Mouse (Mus musculus) ovary, adult 18-20 months (tissue): ENCODE measurements at regions not wholly inside any gene's neighbourhood (a gene's known extent, or its start where the extent isn't known, plus 50 kb on each side); places are given as distances from the start of the nearest gene placed in this dataset.
"Not testable (repeated sequence)": the region's sequence is repeated elsewhere in the genome, so short reads cannot be mapped to it uniquely, and the experiment has no call there.

Experiments used
- DNase-seq: peaks from one replicate; pipeline ENCODE4 v3.0.0; 2022; ENCODE audit warnings: low spot score, mixed read lengths

DNA sequence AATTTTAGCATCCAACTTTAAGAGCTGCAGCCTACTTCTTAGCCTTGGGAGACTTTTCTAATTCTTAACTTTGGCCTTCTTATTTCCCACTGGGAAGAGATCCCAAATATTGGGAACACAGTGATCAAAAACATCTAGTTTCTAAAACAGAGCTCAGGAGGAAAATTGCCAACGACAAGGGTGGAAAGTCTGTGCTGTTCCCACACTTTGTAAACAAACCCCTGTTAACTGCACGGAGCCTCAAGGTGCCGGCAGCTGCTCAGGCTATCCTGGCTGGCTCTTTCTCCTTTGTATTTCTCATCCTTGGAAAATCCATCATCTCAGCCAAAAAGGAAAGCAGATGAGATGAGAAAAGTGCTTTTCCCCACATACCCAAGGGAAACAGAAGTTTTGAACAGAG lies 84.9 kb downstream of the Impad1 start:
- peak; percentile 64 for DNase-seq

DNA sequence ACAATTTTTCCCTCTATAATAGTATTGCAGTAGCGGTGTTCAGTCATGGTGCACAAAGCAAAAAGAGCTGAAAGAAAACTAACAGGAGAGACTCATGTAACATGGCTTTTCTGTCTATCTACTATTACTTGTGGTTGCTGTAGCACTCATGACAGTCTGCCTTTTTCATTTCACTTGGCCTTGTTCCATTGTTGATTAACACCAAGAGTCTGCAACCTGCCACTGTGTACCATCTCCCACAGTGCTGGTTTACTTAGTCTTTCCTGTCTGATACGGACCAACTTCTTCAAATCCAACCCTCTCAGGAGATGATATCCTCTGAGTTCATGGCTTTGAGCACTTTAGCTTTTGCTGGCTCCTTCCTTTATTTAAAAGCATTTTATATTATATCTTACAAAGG lies 94.1 kb downstream of the Impad1 start:
- no peak for DNase-seq

DNA sequence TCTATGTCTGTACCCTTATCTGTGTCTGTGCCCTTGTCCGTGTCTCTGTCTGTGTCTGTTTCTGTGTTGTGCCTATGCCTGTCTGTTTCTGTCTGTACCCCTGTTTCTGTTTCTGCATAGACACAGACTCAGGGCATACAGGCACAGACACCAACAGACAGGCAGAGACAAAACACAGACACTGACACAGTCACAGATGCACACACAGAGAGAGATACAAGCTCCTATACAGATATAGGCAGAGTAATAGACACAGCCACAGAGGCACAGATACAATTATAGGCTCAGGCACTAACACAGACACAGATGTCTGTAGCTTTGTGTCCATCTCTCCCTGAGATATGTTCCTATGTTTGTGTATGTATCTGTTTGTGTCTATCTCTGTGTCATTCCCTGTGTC lies 97.7 kb downstream of the Impad1 start:
- DNase-seq = no peak

DNA sequence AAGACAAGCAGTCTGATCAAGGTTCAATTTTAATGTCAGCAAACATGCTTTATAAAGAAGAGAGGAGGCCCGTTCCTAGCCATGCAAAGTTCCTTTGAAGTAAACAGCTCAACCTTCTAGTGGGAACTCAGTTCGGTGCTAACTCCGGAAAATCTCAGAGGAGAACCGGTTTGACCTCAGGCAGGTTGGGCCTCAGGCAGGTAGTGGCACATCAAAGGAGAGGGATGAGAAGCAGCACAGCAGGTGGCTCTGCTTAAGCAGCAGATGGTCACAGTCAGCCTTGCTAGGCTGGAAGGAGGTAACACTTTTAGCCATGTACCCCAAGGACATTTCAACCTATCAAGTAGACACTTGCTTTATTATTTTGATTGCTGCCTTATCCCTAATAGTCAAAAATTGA lies 106.2 kb downstream of the Impad1 start:
- DNase-seq = no peak

DNA sequence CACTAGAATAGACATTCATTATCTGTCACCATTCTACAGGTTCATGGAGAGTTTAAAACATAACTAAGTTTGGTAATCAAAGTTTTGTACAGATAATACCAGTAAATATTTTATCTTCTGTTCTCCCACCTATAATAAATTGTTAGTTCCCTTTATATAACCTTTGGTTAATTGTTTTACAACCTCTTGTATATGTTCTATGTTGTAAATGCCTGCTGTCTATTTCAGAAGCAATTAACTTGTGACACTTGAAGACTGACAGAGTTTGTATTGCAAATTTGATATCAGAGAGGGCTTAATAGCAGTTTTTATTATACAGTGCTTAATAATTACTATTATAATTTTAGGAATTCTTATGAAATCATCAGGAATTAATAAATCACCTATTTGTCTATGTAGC lies 118.5 kb downstream of the Impad1 start:
- no peak for DNase-seq

DNA sequence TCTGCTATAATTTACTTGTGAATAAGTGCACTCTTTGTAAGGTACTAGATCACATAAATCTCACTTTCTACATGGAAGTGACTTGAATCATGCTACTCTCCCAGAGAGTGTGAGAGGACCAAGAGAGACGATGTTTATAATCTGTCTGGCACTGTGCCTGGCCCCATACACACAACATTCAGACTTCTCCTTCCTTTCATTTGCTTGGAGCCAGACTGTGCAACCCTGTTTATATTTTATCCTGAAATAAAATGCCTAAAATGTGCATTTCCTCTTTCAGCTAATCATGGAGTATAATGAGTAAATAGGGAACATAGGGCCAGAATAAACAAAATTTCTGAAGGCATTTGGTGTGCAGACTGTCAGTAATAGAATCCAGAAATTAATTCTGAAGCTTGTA lies 142.9 kb downstream of the Impad1 start:
- DNase-seq = no peak

DNA sequence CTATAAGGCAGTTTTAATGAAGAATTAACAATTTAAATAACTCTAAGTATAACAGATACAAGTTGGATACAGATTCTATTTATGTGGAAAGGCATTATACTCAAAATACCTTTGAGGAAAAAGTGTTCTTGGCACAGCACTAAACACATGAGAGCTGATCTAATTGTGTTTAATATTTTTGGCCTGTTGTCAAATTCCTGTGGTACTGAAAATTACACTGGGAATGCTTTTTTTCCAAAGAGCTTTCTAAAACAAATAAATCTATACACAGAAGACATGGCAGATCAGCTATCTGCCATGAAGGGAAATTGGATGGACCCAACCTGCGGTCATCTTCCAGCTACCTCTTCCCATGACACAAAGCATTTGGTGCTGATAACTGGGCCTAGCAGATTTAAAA lies 147.9 kb downstream of the Impad1 start:
- DNase-seq = no peak

DNA sequence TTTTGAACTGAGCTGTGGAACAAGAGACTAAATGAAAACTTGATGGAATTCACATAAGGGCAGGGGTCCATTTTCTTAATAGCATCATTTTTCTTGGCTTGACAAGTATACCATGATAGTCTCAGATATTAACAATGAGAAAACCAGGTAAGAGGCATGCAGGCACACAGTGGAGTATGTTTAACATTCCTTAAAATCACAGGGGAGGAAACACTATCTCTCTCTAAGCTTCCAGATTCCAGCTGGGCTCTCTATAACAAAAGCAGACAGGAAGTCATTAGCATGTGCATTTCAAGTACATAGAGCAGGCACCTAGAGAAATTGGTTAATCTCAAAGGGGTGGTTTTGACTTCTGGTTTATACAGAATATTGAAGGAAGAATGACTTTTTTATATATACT lies 156.9 kb downstream of the Impad1 start:
- DNase-seq = no peak

DNA sequence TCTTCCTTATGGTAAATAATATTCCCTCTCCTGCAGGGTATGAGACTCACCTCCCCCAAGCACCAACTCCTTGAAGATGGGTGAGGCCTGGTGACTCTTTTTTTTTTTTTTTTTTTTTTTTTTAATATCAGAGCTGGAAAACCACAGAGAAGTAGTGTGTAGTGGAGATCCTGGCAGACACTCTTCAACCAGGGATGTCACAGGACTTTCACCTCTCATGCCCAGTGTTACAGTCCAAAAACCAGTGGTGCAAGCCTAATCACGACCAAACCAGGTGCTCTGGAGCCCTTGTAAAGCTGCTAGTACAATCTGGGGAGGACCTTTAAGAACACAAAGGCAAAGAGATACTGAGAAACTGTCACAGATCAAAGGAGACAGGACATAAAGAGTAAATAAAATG lies 157.3 kb downstream of the Impad1 start:
- no peak for DNase-seq

DNA sequence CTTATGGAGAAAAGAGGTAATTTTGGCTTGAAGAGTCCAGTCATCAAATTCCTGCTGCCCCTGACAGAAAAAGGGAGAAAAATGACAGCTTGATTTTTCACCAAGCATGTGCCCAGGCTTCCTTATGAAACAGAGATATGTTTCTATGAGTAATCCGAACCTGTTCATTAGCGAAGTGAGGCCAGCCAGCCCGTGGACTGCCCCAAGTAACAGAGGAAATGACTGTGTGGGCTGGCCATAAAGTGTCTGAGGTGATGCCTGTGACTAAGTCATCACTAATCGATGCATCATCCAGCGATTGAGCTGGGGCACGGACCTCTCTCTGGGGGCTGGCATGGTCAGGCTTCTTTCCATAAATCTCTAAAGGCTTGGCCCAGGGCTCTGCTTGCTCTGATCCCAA lies 157.8 kb downstream of the Impad1 start:
- DNase-seq = no peak

DNA sequence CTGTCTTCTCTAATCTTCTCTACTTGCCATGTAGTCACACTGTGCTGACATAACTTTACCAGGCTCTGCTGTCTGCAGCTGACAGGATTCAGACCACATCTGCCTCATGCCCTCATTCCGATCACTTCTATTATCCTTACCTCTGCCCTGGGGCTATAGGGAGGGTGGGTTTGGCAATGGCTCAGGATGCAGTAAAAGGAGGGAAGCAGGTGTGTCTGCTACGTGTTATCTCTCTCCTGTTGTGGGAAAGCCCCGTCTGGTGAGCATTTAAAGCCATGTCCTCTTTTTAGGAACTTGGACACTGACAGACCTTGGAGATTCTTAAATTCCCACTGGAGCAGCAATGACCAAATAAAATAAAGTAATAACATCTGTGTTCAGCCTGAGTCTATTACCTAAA lies 158.5 kb downstream of the Impad1 start:
- DNase-seq = no peak

DNA sequence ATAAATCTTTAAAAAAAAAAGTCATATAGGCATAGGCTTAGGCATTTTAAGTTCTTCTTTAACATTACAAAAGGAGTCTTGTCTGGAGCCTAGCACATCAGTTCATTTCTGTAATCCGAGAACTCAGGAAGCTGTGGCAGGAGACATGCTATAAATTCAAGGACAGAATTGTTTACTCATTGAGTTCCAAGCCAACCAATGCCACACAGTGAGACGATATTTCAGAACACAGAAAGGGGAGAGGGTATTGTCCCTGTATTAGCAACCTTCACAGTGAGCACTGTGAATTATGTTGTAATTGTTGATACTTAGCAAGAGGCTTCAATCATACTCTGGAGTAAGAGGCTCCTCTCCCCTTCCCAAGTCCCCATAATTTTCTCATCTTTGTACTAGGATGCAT lies 162.4 kb downstream of the Impad1 start:
- no peak for DNase-seq

DNA sequence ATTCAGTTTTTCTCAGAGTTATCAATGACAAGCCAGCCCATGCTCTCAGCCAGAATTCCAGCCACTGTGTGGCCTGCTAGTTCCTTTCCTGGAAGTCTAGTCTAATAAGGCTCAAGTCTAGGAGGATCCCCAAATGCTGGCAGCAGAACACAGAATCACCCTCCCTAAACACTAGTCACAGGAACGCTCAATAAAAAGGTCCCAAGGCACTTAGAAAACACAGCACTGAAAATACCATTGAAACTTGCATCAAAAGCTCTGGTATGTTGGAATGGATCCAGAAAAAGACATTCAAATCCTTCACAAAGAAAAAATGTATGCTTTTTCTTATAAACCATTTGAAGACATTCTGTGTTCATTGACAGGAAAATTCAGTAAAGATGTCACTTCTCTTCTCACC lies 163.9 kb downstream of the Impad1 start:
- DNase-seq = no peak

DNA sequence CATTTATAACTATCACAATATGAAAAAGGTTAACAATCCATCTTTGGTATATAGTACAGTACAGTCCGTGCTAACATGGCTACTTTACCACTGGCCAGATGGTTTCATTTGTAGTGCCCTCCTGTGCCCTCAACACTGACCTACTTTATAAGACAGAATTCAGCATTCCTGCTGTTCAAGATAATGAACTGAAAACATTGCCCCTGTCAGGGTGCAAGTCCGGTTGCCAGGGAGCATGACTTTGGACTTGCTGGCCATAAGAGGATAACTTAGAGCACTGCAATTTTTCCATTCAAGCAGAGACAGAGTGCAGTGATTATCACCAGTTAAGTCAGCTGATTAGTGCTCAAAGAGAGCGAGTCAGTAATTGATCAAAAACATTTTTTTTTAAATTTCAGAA lies 169.3 kb downstream of the Impad1 start:
- no peak for DNase-seq

DNA sequence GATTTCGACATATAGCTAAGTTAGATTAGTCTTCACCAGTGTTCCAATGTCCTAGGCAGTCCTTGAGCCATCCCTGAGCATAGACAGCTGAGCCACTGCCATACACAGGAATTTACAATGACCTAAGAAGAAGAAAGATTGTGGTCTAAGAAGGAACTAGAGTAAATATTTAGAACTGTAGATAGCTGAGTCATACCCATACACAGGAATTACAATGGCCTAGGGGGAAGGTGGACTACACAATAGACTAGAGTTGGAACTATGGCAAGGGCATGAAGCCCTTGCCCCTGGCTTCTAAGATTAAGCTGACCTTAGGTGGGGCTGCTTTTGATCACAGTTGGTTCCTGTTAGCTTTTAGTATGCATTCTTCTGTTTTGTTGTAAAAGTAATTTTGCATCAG lies 173.0 kb downstream of the Impad1 start:
- DNase-seq = not testable (repeated sequence)

DNA sequence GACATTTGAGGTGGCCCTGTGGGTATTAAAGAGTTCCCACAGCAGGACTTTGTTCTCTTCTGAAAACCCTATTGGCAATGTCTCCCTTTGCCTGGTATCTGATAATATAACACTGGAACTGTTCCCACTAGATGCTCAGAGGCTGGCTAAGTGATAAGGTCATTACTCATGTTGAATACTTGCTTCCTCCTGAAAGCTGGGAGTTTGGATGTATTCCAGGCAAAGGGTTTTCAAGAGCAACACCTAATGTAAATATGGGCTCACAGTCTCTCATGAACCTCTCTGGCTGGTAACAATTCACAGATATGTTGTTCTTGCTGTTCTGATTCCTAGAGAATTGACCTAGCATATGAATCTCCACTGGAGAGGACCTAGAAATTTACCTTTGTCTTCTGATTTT lies 178.6 kb downstream of the Impad1 start:
- no peak for DNase-seq
